Mouse (Mus musculus) gastrocnemius, postnatal 10 days (tissue): ENCODE results near the gene Fam189a1. TPM values are rescaled to one million over a fixed set of nuclear protein-coding genes. Genes with fewer than 3 reads are reported as not detected.

Experiments
- DNase-seq: peaks from one replicate; pipeline ENCODE4 v3.0.0; 2021; ENCODE audit warnings: mixed read lengths
- long read RNA-seq, 2 experiments: library from polyadenylated mRNA; stranded (forward); transcript quantifications; one replicate each; pipeline ENCODE4 v2.0.0; 2021
- total RNA-seq, 2 experiments: library from RNA; stranded (reverse); gene quantifications; 2 replicates each; pipeline ENCODE4 v1.2.3; 2021

The Fam189a1 gene
- under 1 TPM; 0.11 to 0.56 TPM for total RNA-seq
- long read RNA-seq, experiment 1, partial matches to known transcripts, result 0 of 1 reads
- long read RNA-seq, experiment 1, other reads (novel, unspliced or antisense), result 1 of 1 reads
- long read RNA-seq, experiment 2, result 0 reads

DNA sequence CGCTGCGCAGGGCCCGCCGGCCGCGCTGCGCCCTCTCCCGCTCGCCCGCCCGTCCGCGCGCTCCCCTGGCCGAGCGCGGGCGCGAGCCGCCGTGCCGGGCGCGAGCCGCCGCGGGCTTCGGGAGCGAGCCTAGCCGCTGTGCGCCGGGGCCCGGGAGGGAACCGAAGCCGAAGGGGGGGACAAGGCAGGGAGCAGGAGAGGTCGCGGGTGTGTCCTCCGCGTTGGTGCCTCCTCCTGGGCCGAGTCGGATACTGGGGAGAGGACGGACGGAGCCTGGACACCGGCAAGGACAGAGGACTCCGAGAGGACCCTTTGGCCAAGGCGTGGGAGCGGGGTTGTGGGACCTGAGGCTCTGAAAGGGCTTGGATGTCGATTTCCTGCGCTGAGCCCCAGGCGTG lies at the start of gene Fam189a1:
Fam189a1 (minus strand) TSS at position 57 of the 398 bp plus-strand sequence.
- DNase-seq, result peak; percentile 33

DNA sequence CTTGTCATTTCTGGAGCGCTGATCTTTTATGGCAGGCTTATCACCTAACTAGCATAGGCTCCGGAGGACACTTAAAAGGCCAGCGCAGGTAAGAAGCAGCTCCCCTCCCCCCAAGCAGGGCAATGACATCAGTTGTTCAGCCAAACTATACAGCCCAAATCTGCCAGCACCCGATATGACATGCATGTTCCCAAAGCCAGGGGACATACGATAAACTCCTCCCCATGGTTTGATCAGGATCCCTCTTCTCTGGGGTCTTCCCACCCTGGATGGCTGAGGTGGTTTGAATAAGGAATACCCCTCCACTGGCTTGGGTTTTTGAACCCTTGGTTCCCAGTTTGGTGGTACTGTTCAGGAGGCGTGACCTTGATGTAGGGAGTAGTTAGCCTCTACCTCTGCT lies 49.7 kb upstream of the Fam189a1 start:
- no peak for DNase-seq

- no peak for DNase-seq
Measured at GRCm38 (mm10) chr7:65202719-65203118, 46.3 kb upstream of the Fam189a1 start.

- no peak for DNase-seq
Measured at GRCm38 (mm10) chr7:65180694-65181093, 24.3 kb upstream of the Fam189a1 start.

- no peak for DNase-seq
Measured at GRCm38 (mm10) chr7:65170762-65171161, 14.4 kb upstream of the Fam189a1 start.

- DNase-seq, result no peak
Measured at GRCm38 (mm10) chr7:65157031-65158025, 958 bp upstream of the Fam189a1 start.

DNA sequence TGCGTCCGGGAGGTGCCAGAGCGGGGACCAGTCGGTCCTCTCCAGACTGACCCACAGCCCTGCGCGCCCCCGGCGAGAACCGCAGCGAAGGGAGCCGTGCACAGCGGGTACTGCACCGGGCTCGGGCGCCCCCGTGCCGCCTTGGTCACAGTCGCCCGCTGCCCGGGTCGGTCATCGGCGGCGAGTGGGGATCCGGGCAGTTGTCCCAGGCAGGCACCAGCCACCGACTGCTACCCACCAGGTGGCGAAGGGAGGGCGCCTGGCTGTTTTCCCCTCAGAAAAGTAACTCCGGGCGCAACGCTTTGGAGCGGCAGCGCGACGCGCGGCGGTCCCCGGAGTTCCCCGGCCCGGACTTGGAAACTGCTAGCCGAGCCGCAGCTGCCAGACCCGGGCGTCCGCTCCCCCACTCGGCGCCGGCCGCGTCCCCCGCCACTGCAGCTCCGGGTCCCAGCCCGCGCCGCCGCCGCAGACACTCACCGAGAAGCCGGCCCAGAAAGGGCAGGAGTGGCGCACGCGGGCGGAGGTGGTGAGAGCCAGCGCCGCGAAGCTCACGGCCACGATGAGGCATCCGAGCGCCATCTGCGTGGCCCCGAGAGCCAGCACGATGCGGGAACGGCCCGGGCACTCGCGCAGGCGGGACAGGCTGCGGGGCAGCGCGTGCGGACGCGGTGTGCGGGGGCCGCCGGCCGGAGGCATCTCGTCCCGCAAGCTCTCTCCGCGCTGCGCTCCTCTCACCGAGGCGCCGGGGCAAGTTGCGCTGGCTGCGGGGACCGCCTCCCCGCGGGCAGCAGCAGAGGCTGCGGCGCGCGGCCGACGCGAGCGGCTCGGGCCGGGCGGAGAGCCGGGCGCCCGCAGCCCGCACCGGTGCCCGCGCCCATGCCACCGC lies 499 bp downstream of the Fam189a1 start:
- DNase-seq, result peak; percentile 35

DNA sequence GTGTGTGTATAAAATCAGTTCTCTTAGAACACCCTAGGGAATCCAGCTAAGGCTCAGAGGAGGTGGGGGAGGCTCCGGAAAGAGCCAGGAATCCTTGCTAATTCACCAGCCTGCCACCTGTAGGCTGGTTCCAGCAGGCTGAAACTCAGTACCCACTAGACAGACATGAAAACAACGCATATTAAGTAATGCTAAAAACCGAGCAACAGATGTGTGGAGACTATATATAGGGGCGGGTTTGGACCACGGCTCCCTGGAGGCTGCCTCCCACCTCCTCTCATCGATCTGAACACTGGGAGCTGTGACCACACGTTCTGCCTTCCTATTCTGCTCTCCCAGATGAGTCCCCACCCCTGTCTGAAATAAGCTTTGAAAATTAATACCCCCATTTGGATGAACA lies 1.8 kb downstream of the Fam189a1 start:
- no peak for DNase-seq

DNA sequence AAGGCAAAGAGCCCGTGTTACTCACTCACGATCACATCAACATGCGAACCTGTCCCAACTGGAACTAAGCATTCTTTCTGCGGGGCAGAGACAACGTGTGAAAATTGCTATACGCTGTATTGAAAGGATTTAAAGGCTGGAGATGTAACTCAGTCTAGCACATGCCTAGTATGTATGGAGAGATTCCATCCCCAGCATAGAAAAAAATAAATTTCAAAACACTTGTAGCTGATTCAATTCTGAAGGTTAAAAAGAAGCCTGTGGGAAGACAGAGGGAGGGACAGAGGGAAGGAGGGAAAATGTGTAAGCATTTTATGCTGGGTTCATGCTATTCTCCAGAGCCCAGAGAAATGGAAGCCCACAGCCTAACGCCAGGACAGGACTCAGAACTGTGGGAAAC lies 2.5 kb downstream of the Fam189a1 start:
- DNase-seq, result no peak

DNA sequence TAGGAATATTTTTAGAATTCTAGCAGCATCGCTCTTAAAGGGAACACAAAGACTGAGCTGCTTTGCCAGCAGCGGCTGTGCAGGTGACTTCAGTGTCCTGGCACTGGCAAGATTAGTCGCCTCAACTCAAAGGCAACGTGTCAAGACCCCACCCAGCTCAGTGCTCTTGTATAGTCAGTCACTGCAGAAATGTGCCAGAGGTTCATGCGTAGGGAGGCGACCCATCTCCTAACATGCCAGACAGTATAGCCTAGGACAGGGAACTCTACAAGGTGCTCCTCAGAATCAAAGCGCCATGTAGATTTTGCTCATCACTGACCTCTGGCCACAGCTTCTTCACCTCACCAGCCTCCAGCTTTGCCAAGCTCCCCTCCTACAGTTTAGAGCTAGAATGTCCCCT lies 4.8 kb downstream of the Fam189a1 start:
- DNase-seq, result no peak

- no peak for DNase-seq
Measured at GRCm38 (mm10) chr7:65149040-65149439, 7.3 kb downstream of the Fam189a1 start.

DNA sequence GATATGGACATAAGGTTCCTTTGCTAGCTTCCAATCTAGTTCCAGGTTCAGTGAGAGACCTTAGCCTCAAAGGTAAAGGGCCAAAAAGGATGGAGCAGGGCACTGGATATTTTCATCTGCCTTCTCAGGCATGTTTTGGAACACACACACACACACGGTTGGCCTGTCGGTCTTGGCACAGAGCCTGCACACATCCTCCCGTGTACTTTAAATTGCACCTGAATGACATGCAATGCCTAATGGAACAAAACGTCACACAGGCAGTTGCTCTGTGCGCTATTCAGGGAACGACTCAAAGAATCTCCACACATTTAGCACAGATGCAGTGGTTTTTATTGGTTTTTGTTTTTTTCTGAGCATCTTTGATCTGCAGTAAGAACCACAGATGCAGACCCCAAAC lies 11.5 kb downstream of the Fam189a1 start:
- no peak for DNase-seq

DNA sequence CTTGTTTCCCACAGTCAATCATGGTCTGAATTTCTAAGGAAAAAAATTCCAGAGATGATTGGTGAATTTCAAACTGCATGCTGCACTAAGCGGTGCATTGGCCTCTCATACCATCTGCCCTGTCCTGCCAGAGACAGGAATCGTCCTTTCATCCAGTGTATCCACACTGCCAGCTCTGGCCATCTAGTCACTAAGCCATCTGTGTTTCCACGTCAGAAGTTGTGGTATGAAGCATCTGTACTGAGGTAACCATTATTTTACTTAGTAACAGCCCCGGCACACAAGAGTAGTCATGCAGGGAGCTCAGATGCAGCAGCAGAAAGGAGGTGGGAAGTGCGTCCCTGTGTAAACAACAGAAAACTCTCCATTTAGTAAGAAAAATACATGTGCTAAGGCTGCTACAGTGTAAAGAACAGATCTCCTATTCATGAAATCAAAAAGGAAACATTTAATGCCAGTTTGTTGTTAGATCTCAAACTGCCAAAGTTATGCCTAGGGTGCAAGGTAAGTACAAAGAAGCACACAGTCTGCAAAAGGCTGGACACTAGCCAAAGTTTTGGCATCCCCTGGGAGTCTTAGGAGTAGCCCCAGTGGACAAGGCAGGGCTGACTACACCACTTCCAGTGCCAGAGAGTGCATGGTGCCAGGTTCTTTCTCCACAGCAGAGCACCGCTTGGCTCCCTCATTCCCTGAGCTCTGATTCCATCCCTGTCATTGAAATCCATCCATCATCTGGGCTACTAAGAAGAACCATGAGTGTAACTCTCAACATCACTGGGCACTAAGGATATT lies 14.3 kb downstream of the Fam189a1 start:
- no peak for DNase-seq

DNA sequence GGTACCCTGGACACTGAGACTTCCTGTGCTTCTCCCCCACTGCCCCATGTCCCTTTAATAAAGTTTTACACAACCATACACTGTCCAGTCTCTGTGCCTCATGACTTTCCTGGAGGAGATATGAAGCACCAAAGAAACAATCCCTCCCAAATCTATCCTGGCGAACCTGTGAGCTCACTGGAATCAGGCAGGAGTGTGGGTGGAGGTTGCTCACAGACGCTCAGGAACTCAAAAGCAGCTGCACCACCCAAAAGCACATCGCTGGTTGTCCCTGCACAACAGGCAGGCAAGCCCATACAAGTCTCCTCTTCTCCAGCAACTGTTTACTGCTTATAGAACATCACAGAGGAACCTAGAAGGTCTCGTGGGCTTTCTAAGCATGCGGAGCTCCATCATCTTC lies 15.5 kb downstream of the Fam189a1 start:
- DNase-seq, result no peak

DNA sequence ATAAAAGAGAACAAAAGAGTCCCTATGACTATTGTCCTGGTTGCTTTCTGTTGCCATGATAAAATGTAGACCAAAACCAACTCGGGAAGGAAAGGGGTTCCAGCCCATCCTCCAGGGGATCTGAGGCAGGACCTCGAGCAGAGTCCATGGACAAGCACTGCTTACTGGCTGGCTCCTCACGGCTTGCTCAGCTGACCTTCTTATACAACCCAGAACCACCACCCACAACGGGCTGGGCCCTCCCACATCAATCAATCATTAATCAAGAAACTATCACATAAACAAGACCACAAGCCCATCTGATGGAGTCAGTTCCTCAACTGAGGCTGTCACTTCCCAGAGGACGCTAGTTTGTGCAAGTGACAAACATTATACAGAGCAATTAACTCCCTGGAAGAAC lies 16.3 kb downstream of the Fam189a1 start:
- no peak for DNase-seq

GRCm38 (mm10) chr7:65123766-65124165 lies 32.6 kb downstream of the Fam189a1 start:
- DNase-seq, result no peak

DNA sequence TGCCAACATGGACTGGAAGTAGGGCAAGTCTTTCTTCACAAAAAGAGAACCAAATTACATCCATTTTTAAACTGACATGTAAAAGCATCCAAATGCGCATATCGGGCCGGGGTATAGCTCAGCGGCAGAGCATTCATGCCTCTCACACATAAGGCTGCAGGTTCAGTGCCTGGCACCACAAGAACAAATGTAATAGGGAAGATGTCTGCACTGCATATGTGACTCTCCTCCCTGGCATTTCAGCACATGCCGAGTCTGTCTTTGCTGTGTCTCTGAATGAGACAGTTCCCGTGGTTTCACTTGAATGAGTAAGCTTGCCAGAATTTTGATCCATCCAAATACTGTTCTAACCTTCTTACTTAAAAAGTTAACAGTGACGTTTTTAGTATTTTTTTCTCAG lies 39.5 kb downstream of the Fam189a1 start:
- no peak for DNase-seq

- DNase-seq, result no peak
Measured at GRCm38 (mm10) chr7:65115366-65115765, 41.0 kb downstream of the Fam189a1 start.

DNA sequence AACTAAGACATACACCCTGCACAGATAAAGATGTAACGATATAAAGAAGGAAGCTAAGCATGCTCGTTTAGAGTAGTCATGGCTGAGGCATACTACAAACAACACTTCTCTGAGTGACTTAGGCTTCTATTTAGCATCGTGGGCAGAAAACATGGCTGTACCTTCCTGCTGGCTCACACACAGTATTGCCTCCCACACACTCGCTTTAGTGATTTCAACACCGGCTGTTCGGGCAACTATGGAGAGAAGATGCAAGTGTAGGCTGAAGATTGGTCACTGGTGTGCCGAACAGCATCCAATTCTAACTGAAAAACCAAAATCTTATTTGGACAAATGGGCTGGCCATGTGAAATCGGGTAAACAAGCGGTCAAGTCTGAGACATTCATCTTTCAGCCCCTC lies 44.7 kb downstream of the Fam189a1 start:
- no peak for DNase-seq

GRCm38 (mm10) chr7:65105566-65105965 lies 50.8 kb downstream of the Fam189a1 start:
- DNase-seq, result no peak

DNA sequence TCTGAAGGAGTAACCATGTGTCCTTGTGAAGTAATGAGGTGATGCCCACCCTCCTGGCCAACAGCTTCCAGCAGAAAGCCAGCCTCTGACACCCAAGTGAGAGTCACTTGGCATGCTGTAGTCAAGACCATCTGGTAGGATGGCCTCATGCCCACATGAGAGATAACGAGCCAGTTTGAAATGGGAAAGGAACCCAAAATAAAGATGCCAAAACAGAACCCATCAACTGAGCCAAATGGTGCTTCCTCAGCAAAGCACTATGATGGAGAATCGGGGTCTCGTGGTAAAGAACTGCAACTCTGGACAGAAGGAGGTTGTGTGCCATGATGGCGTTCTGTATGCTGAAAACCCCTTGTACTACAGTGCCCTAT lies 51.3 kb downstream of the Fam189a1 start:
- no peak for DNase-seq
